Mouse (Mus musculus) kidney, embryonic 14.5 days (tissue): ENCODE measurements at regions not wholly inside any gene's neighbourhood (a gene's known extent, or its start where the extent isn't known, plus 50 kb on each side); places are given as distances from the start of the nearest gene placed in this dataset.

Experiments used
- ATAC-seq: fragments of 200-750 bp; cut with Nextera tagmentation; 2 replicates; pipeline ENCODE4 v1.8.0; 2017; ENCODE audit warnings: moderate number of reproducible peaks, mild to moderate bottlenecking, moderate TSS enrichment, moderate library complexity; ENCODE audit not compliant: low FRiP score, low TSS enrichment
- H3K27ac ChIP-seq: fragments of 300-500 bp; sonication (generic); 2 replicates; pipeline ENCODE4 v1.5.1; 2014; ENCODE audit warnings: low read depth, mild to moderate bottlenecking, low read length, moderate library complexity, mixed read lengths
- H3K27me3 ChIP-seq: fragments of 300-500 bp; sonication (generic); 2 replicates; pipeline ENCODE4 v1.6.1; 2014; ENCODE audit warnings: mild to moderate bottlenecking, low read length; ENCODE audit not compliant: control insufficient read depth, insufficient read depth
- H3K36me3 ChIP-seq: fragments of 300-500 bp; sonication (generic); 2 replicates; pipeline ENCODE4 v1.6.1; 2014; ENCODE audit warnings: low read length, mixed read lengths; ENCODE audit not compliant: control insufficient read depth, insufficient read depth
- H3K4me1 ChIP-seq: fragments of 300-500 bp; sonication (generic); 2 replicates; pipeline ENCODE4 v1.6.1; 2014; ENCODE audit warnings: low read length, mixed read lengths; ENCODE audit not compliant: control insufficient read depth, insufficient read depth
- H3K4me2 ChIP-seq: fragments of 300-500 bp; sonication (generic); replicated peaks from 2 replicates; pipeline ENCODE4 v1.6.1; 2014; ENCODE audit warnings: low read depth, mild to moderate bottlenecking, low read length
- H3K4me3 ChIP-seq: fragments of 300-500 bp; sonication (generic); 2 replicates; pipeline ENCODE4 v1.5.1; 2014; ENCODE audit warnings: mild to moderate bottlenecking, low read length
- H3K9ac ChIP-seq: fragments of 300-500 bp; sonication (generic); 2 replicates; pipeline ENCODE4 v1.6.1; 2014; ENCODE audit warnings: low read depth, mild to moderate bottlenecking, low read length, moderate library complexity
- H3K9me3 ChIP-seq: fragments of 300-500 bp; sonication (generic); 2 replicates; pipeline ENCODE4 v1.6.1; 2016; ENCODE audit warnings: low read length; ENCODE audit not compliant: control insufficient read depth
- WGBS: fragments of 180-500 bp; shearing (Covaris S2); extraction: QIAGEN DNeasy Blood & Tissue Kit; methylation state at CpG from one replicate; pipeline ENCODE4 v1.1.7; 2014; 5-methylcytosine and 5-hydroxymethylcytosine counted together

GRCm38 (mm10) chr13:51899319-51900042, 53.0 kb downstream of the Gadd45g start:
- no peak for ATAC-seq
- no peak overlapping the region for H3K27ac ChIP-seq
- 43% methylated on average over 9 of the region's 9 CpGs for WGBS
- H3K4me3 ChIP-seq = no peak overlapping the region
- H3K4me1 ChIP-seq = peaks cover 14% of the 10 kb centered on the region
- H3K36me3 ChIP-seq = no peaks in the 10 kb centered on the region
- H3K27me3 ChIP-seq = no peaks in the 10 kb centered on the region
- H3K4me2 ChIP-seq = no peak overlapping the region
- H3K9ac ChIP-seq = no peak overlapping the region
- 0 out of 2 replicates have a peak, but pooled peaks cover 2% of the 10 kb centered on the region for H3K9me3 ChIP-seq

GRCm38 (mm10) chr13:51900043-51900440, 53.6 kb downstream of the Gadd45g start:
- Histone ChIP-seq H3K36me3 (no peaks in the 10 kb centered on the region), H3K4me3 (no peak overlapping the region), H3K9me3 (0 out of 2 replicates have a peak, but pooled peaks cover 2% of the 10 kb centered on the region), H3K27me3 (no peaks in the 10 kb centered on the region), H3K4me2 (no peak overlapping the region), H3K9ac (no peak overlapping the region), H3K4me1 (peaks cover 14% of the 10 kb centered on the region), H3K27ac (no peak overlapping the region)
- ATAC-seq = no peak
- WGBS = 51% methylated on average over 3 of the region's 3 CpGs

- H3K9ac ChIP-seq = no peak overlapping the region
- peak overlapping the region; percentile 29; the same call in 1 of the 2 replicates for H3K4me2 ChIP-seq
- H3K36me3 ChIP-seq = no peaks in the 10 kb centered on the region
- H3K4me1 ChIP-seq = peaks cover 14% of the 10 kb centered on the region
- no peaks in the 10 kb centered on the region for H3K9me3 ChIP-seq
- ATAC-seq = no peak
- peak overlapping the region; percentile 24; the same call in 1 of the 2 replicates for H3K27ac ChIP-seq
- H3K27me3 ChIP-seq = no peaks in the 10 kb centered on the region
- WGBS = 28% methylated on average over 19 of the region's 19 CpGs
- no peak overlapping the region for H3K4me3 ChIP-seq
Measured at GRCm38 (mm10) chr13:51902482-51903285, 56.2 kb downstream of the Gadd45g start.

- Histone ChIP-seq H3K9ac (no peak overlapping the region), H3K27ac (no peak overlapping the region), H3K4me3 (no peak overlapping the region), H3K4me1 (peaks cover 14% of the 10 kb centered on the region), H3K27me3 (no peaks in the 10 kb centered on the region), H3K36me3 (no peaks in the 10 kb centered on the region), H3K4me2 (no peak overlapping the region), H3K9me3 (no peaks in the 10 kb centered on the region)
- WGBS = 27% methylated on average over 11 of the region's 11 CpGs
- ATAC-seq = peak; percentile 47; the same call in 1 of the 2 replicates
Measured at GRCm38 (mm10) chr13:51903324-51903939, 57.0 kb downstream of the Gadd45g start.

GRCm38 (mm10) chr13:51905270-51905669, 58.8 kb downstream of the Gadd45g start:
- H3K4me3 ChIP-seq = no peak overlapping the region
- no peaks in the 10 kb centered on the region for H3K36me3 ChIP-seq
- H3K9ac ChIP-seq = no peak overlapping the region
- H3K9me3 ChIP-seq = no peaks in the 10 kb centered on the region
- no peak for ATAC-seq
- H3K27me3 ChIP-seq = no peaks in the 10 kb centered on the region
- no peak overlapping the region for H3K27ac ChIP-seq
- no peak overlapping the region for H3K4me2 ChIP-seq
- 65% methylated on average over 5 of the region's 5 CpGs for WGBS
- H3K4me1 ChIP-seq = peaks cover 12% of the 10 kb centered on the region

- WGBS = 77% methylated on average over 3 of the region's 3 CpGs
- H3K9ac ChIP-seq = no peak overlapping the region
- peaks cover 12% of the 10 kb centered on the region for H3K4me1 ChIP-seq
- H3K36me3 ChIP-seq = no peaks in the 10 kb centered on the region
- no peak overlapping the region for H3K4me2 ChIP-seq
- H3K27ac ChIP-seq = 0 out of 2 replicates have a peak overlapping the region, but pooled peaks have one; percentile 24
- peak; percentile 43; the same call in 1 of the 2 replicates for ATAC-seq
- H3K27me3 ChIP-seq = no peaks in the 10 kb centered on the region
- no peaks in the 10 kb centered on the region for H3K9me3 ChIP-seq
- H3K4me3 ChIP-seq = no peak overlapping the region
Measured at GRCm38 (mm10) chr13:51906103-51906502, 59.6 kb downstream of the Gadd45g start.

GRCm38 (mm10) chr13:51908514-51908913, 62.0 kb downstream of the Gadd45g start:
- Histone ChIP-seq H3K4me3 (no peak overlapping the region), H3K36me3 (no peaks in the 10 kb centered on the region), H3K9me3 (no peaks in the 10 kb centered on the region), H3K27me3 (no peaks in the 10 kb centered on the region), H3K9ac (no peak overlapping the region), H3K4me1 (no peaks in the 10 kb centered on the region; the same call in none of the 2 replicates), H3K27ac (no peak overlapping the region), H3K4me2 (no peak overlapping the region)
- ATAC-seq = no peak
- 85% methylated on average over 7 of the region's 7 CpGs for WGBS

GRCm38 (mm10) chr13:51911296-51911998, 65.0 kb downstream of the Gadd45g start:
- Histone ChIP-seq H3K36me3 (no peaks in the 10 kb centered on the region), H3K4me1 (no peaks in the 10 kb centered on the region; the same call in 1 of the 2 replicates), H3K27ac (no peak overlapping the region), H3K9me3 (no peaks in the 10 kb centered on the region), H3K27me3 (no peaks in the 10 kb centered on the region), H3K4me3 (no peak overlapping the region), H3K4me2 (no peak overlapping the region), H3K9ac (no peak overlapping the region)
- no peak for ATAC-seq
- 39% methylated on average over 17 of the region's 17 CpGs for WGBS
